Comparison of ENCODE assay signal across 8 mouse cellular contexts in the genomic region with DNA sequence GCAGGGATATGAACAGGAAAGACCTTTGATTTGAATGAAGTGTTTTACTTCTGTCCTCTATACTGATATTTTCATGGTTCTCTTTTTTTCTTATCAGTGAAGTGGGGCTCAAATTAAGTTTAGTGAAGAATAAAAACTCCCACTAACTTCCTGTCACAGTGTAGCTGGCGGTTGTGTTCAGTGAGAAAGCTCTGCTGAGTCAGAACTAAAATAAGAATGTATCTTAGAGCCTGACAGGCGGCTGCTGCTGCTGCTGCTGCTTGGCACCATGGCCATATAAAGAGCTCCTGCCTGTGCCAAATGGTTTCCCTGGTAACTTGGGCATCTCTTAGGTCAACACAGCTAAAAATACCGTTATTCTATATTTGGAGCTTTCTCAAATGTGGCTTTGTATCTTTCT.
DNase-seq lines count a peak whose midpoint lies in the region; ATAC-seq and TF ChIP-seq lines count a peak whose summit lies in the region.

No protein-coding gene starts in this region.

- no peaks in the 10 kb centered on the region for H3K9me3 ChIP-seq in forebrain, embryonic 16.5 days (ENCODE audit: control insufficient read depth, low read length)
- H3K9me3 ChIP-seq in midbrain, embryonic 13.5 days = no peaks in the 10 kb centered on the region
- H3K9me3 ChIP-seq in stomach, postnatal 0 days (ENCODE audit: control insufficient read depth, low read length) = no peaks in the 10 kb centered on the region

- peak overlapping the region; percentile 29 for H3K4me2 ChIP-seq in forebrain, embryonic 16.5 days (ENCODE audit: low read length)
- no peak overlapping the region for H3K4me2 ChIP-seq in midbrain, embryonic 13.5 days (replicated peaks)
- no peak overlapping the region for H3K4me2 ChIP-seq in stomach, postnatal 0 days (replicated peaks; ENCODE audit: low read depth)

- H3K27ac ChIP-seq in layer of hippocampus, adult 2 months = peak overlapping the region; percentile 92
- peak overlapping the region; percentile 67 for H3K27ac ChIP-seq in forebrain, embryonic 16.5 days (ENCODE audit: low read length)
- peak overlapping the region; percentile 57 for H3K27ac ChIP-seq in midbrain, embryonic 13.5 days
- peak overlapping the region; percentile 76 for H3K27ac ChIP-seq in stomach, postnatal 0 days (replicated peaks)

- no peaks in the 10 kb centered on the region for H3K27me3 ChIP-seq in forebrain, embryonic 16.5 days (replicated peaks; ENCODE audit: control insufficient read depth, insufficient read depth, low read length)
- H3K27me3 ChIP-seq in midbrain, embryonic 13.5 days = no peaks in the 10 kb centered on the region
- no peaks in the 10 kb centered on the region for H3K27me3 ChIP-seq in stomach, postnatal 0 days (ENCODE audit: control insufficient read depth, insufficient read depth, low read length)

- H3K36me3 ChIP-seq in forebrain, embryonic 16.5 days (ENCODE audit: control insufficient read depth, insufficient read depth) = no peaks in the 10 kb centered on the region
- no peaks in the 10 kb centered on the region for H3K36me3 ChIP-seq in midbrain, embryonic 13.5 days
- no peaks in the 10 kb centered on the region for H3K36me3 ChIP-seq in stomach, postnatal 0 days (ENCODE audit: control insufficient read depth, insufficient read depth, low read length)

- TF ChIP-seq EP300 in stomach, postnatal 0 days (optimal IDR thresholded peaks at IDR 0.05) = no peak

- DNase-seq in layer of hippocampus, adult 2 months (ENCODE audit: low spot score in 2 of 2) = peak; percentile 62 to 71
- DNase-seq in layer of hippocampus, postnatal 10 days (ENCODE audit: low spot score in 2 of 2) = no peak
- peak; percentile 98 for DNase-seq in brain, adult 2 months (ENCODE audit: low read depth, low spot score)
- no peak for DNase-seq in stomach, postnatal 0 days (ENCODE audit: low spot score)
- no peak for DNase-seq in ovary, postnatal 36 days (ENCODE audit: low spot score)

- TF ChIP-seq CTCF in layer of hippocampus, adult 2 months (conservative IDR thresholded peaks at IDR 0.05) = no peak
- no peak for TF ChIP-seq CTCF in stomach, postnatal 0 days (IDR thresholded peaks at IDR 0.05; ENCODE audit: low read depth)

- H3K9ac ChIP-seq in forebrain, embryonic 16.5 days (replicated peaks; ENCODE audit: low read depth, low read length) = no peak overlapping the region
- H3K9ac ChIP-seq in midbrain, embryonic 13.5 days (replicated peaks) = no peak overlapping the region
- no peak overlapping the region for H3K9ac ChIP-seq in stomach, postnatal 0 days (ENCODE audit: low read length)

- H3K4me3 ChIP-seq in layer of hippocampus, adult 2 months = no peak overlapping the region; the same call in 1 of the 2 replicates
- no peak overlapping the region for H3K4me3 ChIP-seq in forebrain, embryonic 16.5 days (replicated peaks; ENCODE audit: low read length)
- H3K4me3 ChIP-seq in midbrain, embryonic 13.5 days (replicated peaks) = no peak overlapping the region
- no peak overlapping the region for H3K4me3 ChIP-seq in stomach, postnatal 0 days (ENCODE audit: low read depth, low read length)

- WGBS in forebrain, embryonic 16.5 days = 3% methylated on average over 3 of the region's 3 CpGs
- 47% methylated on average over 3 of the region's 3 CpGs for WGBS in midbrain, embryonic 13.5 days
- WGBS in stomach, postnatal 0 days = 14% methylated on average over 3 of the region's 3 CpGs

- peak; percentile 80 for ATAC-seq in forebrain, embryonic 16.5 days
- ATAC-seq in inflammation-experienced regulatory T-cells, adult 6 months = peak; percentile 91
- ATAC-seq in midbrain, embryonic 13.5 days = peak; percentile 56; the same call in 1 of the 2 replicates
- peak; percentile 79; the same call in 1 of the 2 replicates for ATAC-seq in stomach, postnatal 0 days (ENCODE audit: low FRiP score, low TSS enrichment)

- peaks cover 33% of the 10 kb centered on the region for H3K4me1 ChIP-seq in forebrain, embryonic 16.5 days (replicated peaks; ENCODE audit: control insufficient read depth, insufficient read depth, low read length)
- H3K4me1 ChIP-seq in midbrain, embryonic 13.5 days (replicated peaks) = peaks cover 30% of the 10 kb centered on the region
- 0 out of 2 replicates have a peak, but pooled peaks cover 2% of the 10 kb centered on the region for H3K4me1 ChIP-seq in stomach, postnatal 0 days (replicated peaks; ENCODE audit: control insufficient read depth, insufficient read depth)

Comparison
In these comparisons a context has a peak if more than half of its experiments do, and no peak if none do; other contexts are left out.
1. DNase-seq: peak in layer of hippocampus, adult 2 months (2 of 2) and brain, adult 2 months (single experiment); none in layer of hippocampus, postnatal 10 days (0 of 2), stomach, postnatal 0 days (single experiment) and ovary, postnatal 36 days (single experiment).
2. Peak in every context shown above with its lines, with median percentiles within 50 percentile points of each other: H3K27ac ChIP-seq and ATAC-seq.